Mouse (Mus musculus) ES-Bruce4 (cell line): ENCODE measurements around the gene Akap13.

Experiments
- CTCF ChIP-seq: IDR thresholded peaks from one replicate; pipeline ENCODE4 v1.8.1; 2011; ENCODE audit warnings: low read depth, low read length
- POLR2A ChIP-seq: IDR thresholded peaks from one replicate; pipeline ENCODE4 v1.8.1; 2011; ENCODE audit warnings: low read length; ENCODE audit not compliant: insufficient read depth

DNA sequence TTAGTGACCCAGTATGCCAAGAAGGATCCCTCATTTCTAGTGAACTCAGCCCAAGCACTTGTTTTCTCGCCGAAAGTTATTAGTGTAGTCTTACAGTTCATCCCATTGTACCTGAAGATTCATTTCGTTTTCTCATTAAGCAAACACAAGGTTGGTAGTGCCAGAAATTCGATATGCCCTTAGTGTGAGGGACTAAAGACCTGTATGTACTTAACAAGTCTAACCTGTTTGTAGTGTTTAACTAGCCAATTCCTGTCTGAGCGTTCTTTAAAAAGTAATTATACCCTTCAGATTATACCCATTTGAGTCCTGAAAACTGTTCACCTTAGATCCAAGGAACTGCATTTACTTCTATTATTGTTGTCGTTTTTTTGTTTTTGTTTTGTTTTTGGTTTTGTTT lies 130.1 kb downstream of the Akap13 start:
- TF ChIP-seq CTCF (no peak), POLR2A (no peak)
